Mouse (Mus musculus): ENCODE measurements around the gene Slc39a11.

GRCm38 (mm10) chr11:113436299-113436698, 213.6 kb downstream of the Slc39a11 start:
- no peak for TF ChIP-seq CTCF (IDR thresholded peaks at IDR 0.05; ENCODE audit: low read depth)
- no peak for TF ChIP-seq EP300 (IDR thresholded peaks at IDR 0.05; ENCODE audit: low read depth)
